In genomic region chr16:58409825-58410224, GRCm38 (mm10) we compare ENCODE assay signal across 8 mouse cellular contexts. TPM values are rescaled to one million over a fixed set of nuclear protein-coding genes. Genes with fewer than 3 reads are reported as not detected.
A peak's percentile ranks its signal among the peaks of the same experiment; 100 is the strongest.
DNase-seq lines count a peak whose midpoint lies in the region; ATAC-seq and TF ChIP-seq lines count a peak whose summit lies in the region.

No protein-coding gene starts in this region.

- H3K9ac ChIP-seq in lung, embryonic 16.5 days (ENCODE audit: low read length) = peak overlapping the region; percentile 82
- 0 out of 2 replicates have a peak overlapping the region, but pooled peaks have one; percentile 77 for H3K9ac ChIP-seq in limb, embryonic 14.5 days (ENCODE audit: low read depth, low read length, severe bottlenecking)
- peak overlapping the region; percentile 41 for H3K9ac ChIP-seq in stomach, postnatal 0 days (ENCODE audit: low read length)

- H3K4me2 ChIP-seq in lung, embryonic 16.5 days (ENCODE audit: low read depth, low read length) = peak overlapping the region; percentile 81
- H3K4me2 ChIP-seq in limb, embryonic 14.5 days (replicated peaks; ENCODE audit: low read depth, low read length, severe bottlenecking) = peak overlapping the region; percentile 83
- H3K4me2 ChIP-seq in stomach, postnatal 0 days (replicated peaks; ENCODE audit: low read depth) = peak overlapping the region; percentile 88

- no peak for TF ChIP-seq POLR2A in cerebellum, adult 2 months (IDR thresholded peaks at IDR 0.05; ENCODE audit: borderline replicate concordance, insufficient read depth, low read length)
- no peak for TF ChIP-seq POLR2A in limb, embryonic 14.5 days (IDR thresholded peaks at IDR 0.05; ENCODE audit: borderline replicate concordance, extremely low read depth, insufficient read depth, insufficient read length)
- no peak for TF ChIP-seq POLR2A in thymus, adult 2 months (IDR thresholded peaks at IDR 0.05; ENCODE audit: control insufficient read depth, extremely low read depth, insufficient read depth, low read length, poor library complexity)

- H3K4me3 ChIP-seq in cerebellum, adult 2 months (replicated peaks; ENCODE audit: insufficient read depth, low read depth, low read length) = peak overlapping the region; percentile 66
- peak overlapping the region; percentile 99 for H3K4me3 ChIP-seq in lung, embryonic 16.5 days (ENCODE audit: low read length)
- H3K4me3 ChIP-seq in limb, embryonic 14.5 days (replicated peaks; ENCODE audit: low read length) = peak overlapping the region; percentile 79
- peak overlapping the region; percentile 88 for H3K4me3 ChIP-seq in stomach, postnatal 0 days (ENCODE audit: low read depth, low read length)
- no peak overlapping the region for H3K4me3 ChIP-seq in thymus, adult 2 months (ENCODE audit: control insufficient read depth, insufficient read depth, low read length)

- no peak for DNase-seq in cerebellum, adult 2 months
- DNase-seq in cerebellum, postnatal 14 days = no peak
- no peak for DNase-seq in lung, postnatal 36 days
- DNase-seq in limb, embryonic 14.5 days (ENCODE audit: low spot score) = no peak
- DNase-seq in stomach, postnatal 0 days (ENCODE audit: low spot score) = no peak
- DNase-seq in frontal cortex, postnatal 25 days (ENCODE audit: low spot score in 2 of 2) = no peak
- no peak for DNase-seq in thymus, adult 2 months

- no peaks in the 10 kb centered on the region for H3K36me3 ChIP-seq in lung, embryonic 16.5 days (ENCODE audit: control insufficient read depth, insufficient read depth, low read length)
- H3K36me3 ChIP-seq in limb, embryonic 14.5 days (ENCODE audit: control insufficient read depth, insufficient read depth, low read length) = peaks cover 2% of the 10 kb centered on the region; the same call in 1 of the 2 replicates
- no peaks in the 10 kb centered on the region for H3K36me3 ChIP-seq in stomach, postnatal 0 days (ENCODE audit: control insufficient read depth, insufficient read depth, low read length)
- H3K36me3 ChIP-seq in thymus, adult 2 months (ENCODE audit: control insufficient read depth, insufficient read depth, low read length) = no peaks in the 10 kb centered on the region

- no peaks in the 10 kb centered on the region for H3K27me3 ChIP-seq in cerebellum, adult 2 months (ENCODE audit: control insufficient read depth, insufficient read depth, low read length)
- H3K27me3 ChIP-seq in lung, embryonic 16.5 days (ENCODE audit: control insufficient read depth, insufficient read depth, low read depth, low read length) = no peaks in the 10 kb centered on the region
- H3K27me3 ChIP-seq in limb, embryonic 14.5 days (ENCODE audit: control insufficient read depth, insufficient read depth, low read length) = no peaks in the 10 kb centered on the region
- H3K27me3 ChIP-seq in stomach, postnatal 0 days (ENCODE audit: control insufficient read depth, insufficient read depth, low read length) = no peaks in the 10 kb centered on the region
- H3K27me3 ChIP-seq in thymus, adult 2 months (ENCODE audit: control insufficient read depth, insufficient read depth, low read length) = peaks cover 6% of the 10 kb centered on the region

- no peak for TF ChIP-seq CTCF in cerebellum, adult 2 months (IDR thresholded peaks at IDR 0.05; ENCODE audit: borderline replicate concordance, insufficient read depth, low read depth, low read length)
- peak; percentile 47 for TF ChIP-seq CTCF in stomach, postnatal 0 days (IDR thresholded peaks at IDR 0.05; ENCODE audit: low read depth)
- TF ChIP-seq CTCF in thymus, adult 2 months (IDR thresholded peaks at IDR 0.05; ENCODE audit: borderline replicate concordance, control insufficient read depth, extremely low read depth, insufficient read depth, low read length, poor library complexity) = no peak

- ATAC-seq in lung, embryonic 16.5 days (ENCODE audit: low read depth) = no peak
- ATAC-seq in limb, embryonic 14.5 days (ENCODE audit: low FRiP score, low read depth) = no peak
- no peak for ATAC-seq in stomach, postnatal 0 days (ENCODE audit: low FRiP score, low TSS enrichment)

- no peaks in the 10 kb centered on the region for H3K9me3 ChIP-seq in lung, embryonic 16.5 days (ENCODE audit: control insufficient read depth, low read length)
- no peaks in the 10 kb centered on the region for H3K9me3 ChIP-seq in limb, embryonic 14.5 days (ENCODE audit: control insufficient read depth, low read length)
- H3K9me3 ChIP-seq in stomach, postnatal 0 days (ENCODE audit: control insufficient read depth, low read length) = no peaks in the 10 kb centered on the region

- H3K4me1 ChIP-seq in cerebellum, adult 2 months (ENCODE audit: control insufficient read depth, insufficient read depth, low read length) = no peaks in the 10 kb centered on the region; the same call in 1 of the 2 replicates
- H3K4me1 ChIP-seq in lung, embryonic 16.5 days (replicated peaks; ENCODE audit: control insufficient read depth, insufficient read depth, low read length) = peaks cover 25% of the 10 kb centered on the region
- H3K4me1 ChIP-seq in limb, embryonic 14.5 days (ENCODE audit: control insufficient read depth, insufficient read depth, low read length) = peaks cover 11% of the 10 kb centered on the region
- H3K4me1 ChIP-seq in stomach, postnatal 0 days (replicated peaks; ENCODE audit: control insufficient read depth, insufficient read depth) = no peaks in the 10 kb centered on the region
- peaks cover 5% of the 10 kb centered on the region for H3K4me1 ChIP-seq in thymus, adult 2 months (replicated peaks; ENCODE audit: control insufficient read depth, insufficient read depth, low read length)

- 48% methylated on average over 7 of the region's 7 CpGs for WGBS in cerebellum, adult 2 months
- 20% methylated on average over 7 of the region's 7 CpGs for WGBS in lung, embryonic 16.5 days
- WGBS in limb, embryonic 14.5 days = 35% methylated on average over 7 of the region's 7 CpGs
- WGBS in stomach, postnatal 0 days = 27% methylated on average over 7 of the region's 7 CpGs
- WGBS in thymus, adult 2 months = 81% methylated on average over 7 of the region's 7 CpGs

- no peak for TF ChIP-seq EP300 in stomach, postnatal 0 days (optimal IDR thresholded peaks at IDR 0.05)

- H3K27ac ChIP-seq in cerebellum, adult 2 months (ENCODE audit: insufficient read depth, low read length) = no peak overlapping the region
- H3K27ac ChIP-seq in lung, embryonic 16.5 days (ENCODE audit: low read length) = no peak overlapping the region
- H3K27ac ChIP-seq in limb, embryonic 14.5 days (replicated peaks; ENCODE audit: low read depth, low read length) = no peak overlapping the region
- H3K27ac ChIP-seq in stomach, postnatal 0 days (replicated peaks) = 0 out of 2 replicates have a peak overlapping the region, but pooled peaks have one; percentile 8
- H3K27ac ChIP-seq in thymus, adult 2 months (ENCODE audit: control insufficient read depth, insufficient read depth, low read length) = no peak overlapping the region

RNA-seq across cellular contexts. Expression of gene Dcbld2, which starts 1.6 kb away (rescaled TPM):
- polyA plus RNA-seq in cerebellum, adult 2 months (2012; rRNA removed) = 17.0 and 17.1 TPM in 2 replicates
- polyA plus RNA-seq in lung, embryonic 16.5 days (2015; fragmentation: Nextera tagmentation; extraction: Ambion mirVana) = 6.2 and 7.0 TPM in 2 replicates
- 22.8 and 26.4 TPM in 2 replicates for polyA plus RNA-seq in limb, embryonic 14.5 days (2012; rRNA removed)
- polyA plus RNA-seq in limb, embryonic 14.5 days (2014; fragmentation: Nextera tagmentation; extraction: Ambion mirVana) = 10.0 and 12.1 TPM in 2 replicates
- polyA plus RNA-seq in stomach, postnatal 0 days (2015; fragmentation: Nextera tagmentation; extraction: Ambion mirVana) = 3.7 and 4.5 TPM in 2 replicates
- 2.8 and 3.4 TPM in 2 replicates for polyA plus RNA-seq in thymus, adult 2 months (2012; rRNA removed)
